Mouse (Mus musculus): Measurements from ENCODE around the gene Ctsk. TPM values are rescaled to one million over a fixed set of nuclear protein-coding genes. Genes with fewer than 3 reads are reported as not detected.
A peak's percentile ranks its signal among the peaks of the same experiment; 100 is the strongest.

Gene Ctsk
- polyA plus RNA-seq, 1 experiment from 2014 or later, result 7.5 TPM

DNA sequence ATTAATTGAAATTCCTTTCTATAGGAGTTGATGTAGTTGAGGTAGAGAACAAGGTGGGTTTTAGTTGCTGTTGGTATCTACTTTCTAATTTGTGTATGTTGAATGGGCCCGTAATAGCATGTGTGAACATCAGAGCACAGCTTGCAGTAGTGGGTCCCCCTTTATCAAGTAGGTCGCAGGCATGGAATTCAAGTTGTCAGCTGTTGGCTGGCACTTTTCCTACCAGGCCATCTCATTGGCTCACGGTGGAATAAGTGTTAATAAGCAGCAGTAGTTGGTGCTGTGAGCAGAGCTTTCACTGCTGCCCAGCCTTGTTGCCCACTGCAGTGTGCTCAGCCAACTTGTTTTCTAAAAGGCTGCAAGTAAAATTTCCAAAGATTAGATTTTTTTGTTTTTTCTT, 10.4 kb upstream of the Ctsk start:
- Histone ChIP-seq H3K9ac (ENCODE audit: low read length) (no peak overlapping the region), H3K36me3 (ENCODE audit: control insufficient read depth, insufficient read depth, low read length) (peaks cover 79% of the 10 kb centered on the region), H3K27ac (ENCODE audit: low read depth, low read length) (no peak overlapping the region), H3K4me1 (ENCODE audit: control insufficient read depth, insufficient read depth, low read length) (no peaks in the 10 kb centered on the region), H3K4me2 (ENCODE audit: low read length) (no peak overlapping the region), H3K27me3 (replicated peaks; ENCODE audit: control insufficient read depth, insufficient read depth, low read length) (no peaks in the 10 kb centered on the region), H3K9me3 (replicated peaks; ENCODE audit: control insufficient read depth, low read length) (no peaks in the 10 kb centered on the region), H3K4me3 (ENCODE audit: low read depth, low read length) (no peak overlapping the region)
- 93% methylated on average over 3 of the region's 3 CpGs for WGBS
- ATAC-seq (no peak), DNase-seq (ENCODE audit: low spot score) (no peak)

- WGBS, result 98% methylated on average over 2 of the region's 2 CpGs
- Histone ChIP-seq H3K4me2 (ENCODE audit: low read length) (no peak overlapping the region), H3K27me3 (replicated peaks; ENCODE audit: control insufficient read depth, insufficient read depth, low read length) (no peaks in the 10 kb centered on the region), H3K4me1 (ENCODE audit: control insufficient read depth, insufficient read depth, low read length) (no peaks in the 10 kb centered on the region), H3K9ac (ENCODE audit: low read length) (no peak overlapping the region), H3K27ac (ENCODE audit: low read depth, low read length) (no peak overlapping the region), H3K4me3 (ENCODE audit: low read depth, low read length) (no peak overlapping the region), H3K9me3 (replicated peaks; ENCODE audit: control insufficient read depth, low read length) (no peaks in the 10 kb centered on the region), H3K36me3 (ENCODE audit: control insufficient read depth, insufficient read depth, low read length) (peaks cover 83% of the 10 kb centered on the region)
- no peak for ATAC-seq
- no peak for DNase-seq (ENCODE audit: low spot score)
These were observed 8.8 kb upstream of the Ctsk start for GRCm38 (mm10) chr3:95490238-95490637.

GRCm38 (mm10) chr3:95494342-95494741, 4.7 kb upstream of the Ctsk start:
- H3K27ac ChIP-seq (ENCODE audit: low read depth, low read length), result no peak overlapping the region
- DNase-seq (ENCODE audit: low spot score), result peak; percentile 15
- ATAC-seq, result no peak
- H3K4me3 ChIP-seq (ENCODE audit: low read depth, low read length), result no peak overlapping the region
- no peaks in the 10 kb centered on the region for H3K4me1 ChIP-seq (ENCODE audit: control insufficient read depth, insufficient read depth, low read length)
- H3K36me3 ChIP-seq (ENCODE audit: control insufficient read depth, insufficient read depth, low read length), result peaks cover 69% of the 10 kb centered on the region
- H3K9ac ChIP-seq (ENCODE audit: low read length), result no peak overlapping the region
- 71% methylated on average over 6 of the region's 6 CpGs for WGBS
- H3K4me2 ChIP-seq (ENCODE audit: low read length), result no peak overlapping the region
- no peaks in the 10 kb centered on the region for H3K27me3 ChIP-seq (replicated peaks; ENCODE audit: control insufficient read depth, insufficient read depth, low read length)
- no peaks in the 10 kb centered on the region for H3K9me3 ChIP-seq (replicated peaks; ENCODE audit: control insufficient read depth, low read length)

GRCm38 (mm10) chr3:95498229-95498628, 827 bp upstream of the Ctsk start:
- Histone ChIP-seq H3K9ac (ENCODE audit: low read length) (no peak overlapping the region), H3K36me3 (ENCODE audit: control insufficient read depth, insufficient read depth, low read length) (peaks cover 38% of the 10 kb centered on the region), H3K4me2 (ENCODE audit: low read length) (no peak overlapping the region), H3K9me3 (replicated peaks; ENCODE audit: control insufficient read depth, low read length) (no peaks in the 10 kb centered on the region), H3K27ac (ENCODE audit: low read depth, low read length) (no peak overlapping the region), H3K4me3 (ENCODE audit: low read depth, low read length) (no peak overlapping the region), H3K27me3 (replicated peaks; ENCODE audit: control insufficient read depth, insufficient read depth, low read length) (no peaks in the 10 kb centered on the region), H3K4me1 (ENCODE audit: control insufficient read depth, insufficient read depth, low read length) (no peaks in the 10 kb centered on the region)
- WGBS, result 87% methylated on average over 2 of the region's 2 CpGs
- no peak for DNase-seq (ENCODE audit: low spot score)
- ATAC-seq, result no peak

- 78% methylated on average over 10 of the region's 10 CpGs for WGBS
- ATAC-seq, result no peak
- Histone ChIP-seq H3K4me1 (ENCODE audit: control insufficient read depth, insufficient read depth, low read length) (no peaks in the 10 kb centered on the region), H3K4me3 (ENCODE audit: low read depth, low read length) (no peak overlapping the region), H3K36me3 (ENCODE audit: control insufficient read depth, insufficient read depth, low read length) (peaks cover 25% of the 10 kb centered on the region), H3K9me3 (replicated peaks; ENCODE audit: control insufficient read depth, low read length) (no peaks in the 10 kb centered on the region), H3K9ac (ENCODE audit: low read length) (no peak overlapping the region), H3K27ac (ENCODE audit: low read depth, low read length) (no peak overlapping the region), H3K27me3 (replicated peaks; ENCODE audit: control insufficient read depth, insufficient read depth, low read length) (no peaks in the 10 kb centered on the region), H3K4me2 (ENCODE audit: low read length) (no peak overlapping the region)
- DNase-seq (ENCODE audit: low spot score), result no peak
These were observed 562 bp downstream of the Ctsk start for GRCm38 (mm10) chr3:95499496-95500140.

- H3K27me3 ChIP-seq (replicated peaks; ENCODE audit: control insufficient read depth, insufficient read depth, low read length), result no peaks in the 10 kb centered on the region
- H3K4me1 ChIP-seq (ENCODE audit: control insufficient read depth, insufficient read depth, low read length), result no peaks in the 10 kb centered on the region
- no peak overlapping the region for H3K9ac ChIP-seq (ENCODE audit: low read length)
- no peak for DNase-seq (ENCODE audit: low spot score)
- WGBS, result 59% methylated on average over 2 of the region's 2 CpGs
- H3K4me2 ChIP-seq (ENCODE audit: low read length), result no peak overlapping the region
- no peak overlapping the region for H3K27ac ChIP-seq (ENCODE audit: low read depth, low read length)
- 0 out of 2 replicates have a peak, but pooled peaks cover 5% of the 10 kb centered on the region for H3K36me3 ChIP-seq (ENCODE audit: control insufficient read depth, insufficient read depth, low read length)
- H3K9me3 ChIP-seq (replicated peaks; ENCODE audit: control insufficient read depth, low read length), result no peaks in the 10 kb centered on the region
- H3K4me3 ChIP-seq (ENCODE audit: low read depth, low read length), result no peak overlapping the region
- ATAC-seq, result no peak
These were observed 3.3 kb downstream of the Ctsk start for GRCm38 (mm10) chr3:95502312-95502711.

DNA sequence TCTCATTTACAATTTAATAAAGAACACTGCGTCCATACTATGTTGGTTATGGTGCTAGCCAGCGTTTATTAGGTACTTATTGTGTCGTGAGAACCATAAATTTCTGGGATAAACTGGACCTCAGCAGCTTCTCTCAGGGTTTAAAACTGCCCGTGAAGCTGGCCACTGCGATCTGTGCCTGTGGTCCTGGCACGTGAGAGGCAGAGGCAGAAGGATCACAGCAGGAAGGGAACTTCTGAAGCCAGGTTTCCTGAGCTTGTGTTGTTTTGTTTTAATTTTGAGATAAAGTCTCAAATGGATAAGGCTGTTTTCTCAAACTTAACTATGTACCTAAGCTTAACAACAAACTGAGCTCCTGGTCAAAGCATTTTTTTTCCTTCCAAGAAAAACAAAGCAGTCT, 10.3 kb downstream of the Ctsk start:
- no peak overlapping the region for H3K4me2 ChIP-seq (ENCODE audit: low read length)
- no peaks in the 10 kb centered on the region for H3K27me3 ChIP-seq (replicated peaks; ENCODE audit: control insufficient read depth, insufficient read depth, low read length)
- no peaks in the 10 kb centered on the region for H3K4me1 ChIP-seq (ENCODE audit: control insufficient read depth, insufficient read depth, low read length)
- 78% methylated on average over 6 of the region's 6 CpGs for WGBS
- H3K36me3 ChIP-seq (ENCODE audit: control insufficient read depth, insufficient read depth, low read length), result 0 out of 2 replicates have a peak, but pooled peaks cover 5% of the 10 kb centered on the region
- no peak overlapping the region for H3K9ac ChIP-seq (ENCODE audit: low read length)
- no peak for ATAC-seq
- no peak overlapping the region for H3K27ac ChIP-seq (ENCODE audit: low read depth, low read length)
- H3K4me3 ChIP-seq (ENCODE audit: low read depth, low read length), result no peak overlapping the region
- DNase-seq (ENCODE audit: low spot score), result no peak
- H3K9me3 ChIP-seq (replicated peaks; ENCODE audit: control insufficient read depth, low read length), result no peaks in the 10 kb centered on the region

- 0 out of 2 replicates have a peak, but pooled peaks cover 2% of the 10 kb centered on the region for H3K36me3 ChIP-seq (ENCODE audit: control insufficient read depth, insufficient read depth, low read length)
- H3K9me3 ChIP-seq (replicated peaks; ENCODE audit: control insufficient read depth, low read length), result no peaks in the 10 kb centered on the region
- H3K4me2 ChIP-seq (ENCODE audit: low read length), result no peak overlapping the region
- no peaks in the 10 kb centered on the region for H3K27me3 ChIP-seq (replicated peaks; ENCODE audit: control insufficient read depth, insufficient read depth, low read length)
- H3K27ac ChIP-seq (ENCODE audit: low read depth, low read length), result no peak overlapping the region
- ATAC-seq (no peak), DNase-seq (ENCODE audit: low spot score) (no peak)
- H3K9ac ChIP-seq (ENCODE audit: low read length), result no peak overlapping the region
- H3K4me3 ChIP-seq (ENCODE audit: low read depth, low read length), result no peak overlapping the region
- WGBS, result 86% methylated on average over 9 of the region's 9 CpGs
- H3K4me1 ChIP-seq (ENCODE audit: control insufficient read depth, insufficient read depth, low read length), result no peaks in the 10 kb centered on the region
These were observed 12.6 kb downstream of the Ctsk start for GRCm38 (mm10) chr3:95511611-95512180.

DNA sequence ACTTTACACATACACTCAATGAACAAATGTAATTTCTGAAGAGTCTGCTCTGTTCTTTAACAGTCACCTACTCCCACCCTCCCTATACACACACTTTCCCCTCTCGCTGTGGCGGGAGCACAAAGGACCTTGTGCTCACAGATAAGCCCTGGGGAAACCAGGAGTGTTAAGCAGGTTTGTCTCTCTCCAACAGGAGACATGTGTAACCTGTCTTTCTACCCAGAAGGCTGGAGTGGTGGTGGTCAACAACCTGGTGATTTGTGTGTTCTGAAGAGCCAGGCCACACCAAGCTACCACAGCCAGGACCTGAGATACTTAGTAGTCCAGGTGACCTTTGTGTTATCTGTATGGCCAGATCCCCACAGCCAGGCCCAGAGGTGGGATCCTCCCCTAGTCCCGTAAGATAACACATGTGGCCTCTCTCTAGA, 17.6 kb downstream of the Ctsk start:
- Histone ChIP-seq H3K9ac (ENCODE audit: low read length) (no peak overlapping the region), H3K4me1 (ENCODE audit: control insufficient read depth, insufficient read depth, low read length) (no peaks in the 10 kb centered on the region), H3K27ac (ENCODE audit: low read depth, low read length) (no peak overlapping the region), H3K36me3 (ENCODE audit: control insufficient read depth, insufficient read depth, low read length) (no peaks in the 10 kb centered on the region), H3K4me2 (ENCODE audit: low read length) (no peak overlapping the region), H3K4me3 (ENCODE audit: low read depth, low read length) (no peak overlapping the region), H3K27me3 (replicated peaks; ENCODE audit: control insufficient read depth, insufficient read depth, low read length) (no peaks in the 10 kb centered on the region), H3K9me3 (replicated peaks; ENCODE audit: control insufficient read depth, low read length) (no peaks in the 10 kb centered on the region)
- DNase-seq (ENCODE audit: low spot score), result no peak
- WGBS, result 95% methylated on average over 3 of the region's 3 CpGs
- no peak for ATAC-seq
